Mouse (Mus musculus) layer of hippocampus, adult 2 months (tissue): ENCODE data around the gene Gigyf1. TPM values are rescaled to one million over a fixed set of nuclear protein-coding genes. Genes with fewer than 3 reads are reported as not detected.
A peak's percentile ranks its signal among the peaks of the same experiment; 100 is the strongest.

Source experiments
- DNase-seq, 2 experiments: peaks; one replicate each; pipeline ENCODE4 v3.0.0; 2022; ENCODE audit warnings: low spot score in 2 of 2
- H3K27ac ChIP-seq: fragments of 200-600 bp; 2 replicates; pipeline ENCODE4 v1.8.1; 2022
- H3K4me3 ChIP-seq: fragments of 200-600 bp; 2 replicates; pipeline ENCODE4 v1.8.1; 2022; ENCODE audit warnings: mild to moderate bottlenecking
- CTCF ChIP-seq: fragments of 200-600 bp; conservative IDR thresholded peaks from 2 replicates; pipeline ENCODE4 v1.8.1; 2022; ENCODE audit warnings: antibody characterized with exemption, mild to moderate bottlenecking, moderate library complexity
- microRNA-seq, 2 experiments: library from miRNA; unstranded; fragments of <30 nt; microRNA quantifications; one replicate each; pipeline ENCODE4 v1.2.0; 2021
- total RNA-seq, 2 experiments: library from RNA; stranded (reverse); gene quantifications; 2 replicates each; pipeline ENCODE4 v1.2.3; 2021

Gene Gigyf1
- total RNA-seq, 2 experiments from 2014 or later, result 61.9 to 63.5 TPM

- no peak for TF ChIP-seq CTCF
- no peak for DNase-seq
- H3K27ac ChIP-seq, result peak overlapping the region; percentile 91
- H3K4me3 ChIP-seq, result peak overlapping the region; percentile 84
Measured at GRCm38 (mm10) chr5:137553000-137553399, 34.7 kb downstream of the Gigyf1 start.

GRCm38 (mm10) chr5:137553411-137553837 lies 35.1 kb downstream of the Gigyf1 start, which contains the start of gene Actl6b:
TSS of gene Actl6b (plus strand) at chr5:137553517.
- no peak for TF ChIP-seq CTCF
- Histone ChIP-seq H3K4me3 (peak within 1 kb of the TSS; percentile 84), H3K27ac (peak within 1 kb of the TSS; percentile 91)
- peak; percentile 92 to 93 for DNase-seq

- peak overlapping the region; percentile 84 for H3K4me3 ChIP-seq
- no peak for TF ChIP-seq CTCF
- DNase-seq, result no peak
- peak overlapping the region; percentile 91 for H3K27ac ChIP-seq
Measured at GRCm38 (mm10) chr5:137553898-137554297, 35.5 kb downstream of the Gigyf1 start.

- no peak overlapping the region for H3K4me3 ChIP-seq
- no peak for TF ChIP-seq CTCF
- peak overlapping the region; percentile 18; the same call in 1 of the 2 replicates for H3K27ac ChIP-seq
- no peak for DNase-seq
Measured at GRCm38 (mm10) chr5:137561556-137561955, 43.2 kb downstream of the Gigyf1 start.

- Histone ChIP-seq H3K4me3 (no peak overlapping the region), H3K27ac (peak overlapping the region; percentile 67)
- TF ChIP-seq CTCF, result no peak
- peak in 1 of 2 experiments; percentile 61 for DNase-seq
Measured at GRCm38 (mm10) chr5:137562965-137563364, 44.6 kb downstream of the Gigyf1 start.

GRCm38 (mm10) chr5:137565744-137566143 lies 47.4 kb downstream of the Gigyf1 start:
- H3K27ac ChIP-seq, result no peak overlapping the region
- H3K4me3 ChIP-seq, result no peak overlapping the region
- TF ChIP-seq CTCF, result no peak
- DNase-seq, result no peak

- Histone ChIP-seq H3K4me3 (no peak overlapping the region), H3K27ac (no peak overlapping the region)
- no peak for TF ChIP-seq CTCF
Measured at GRCm38 (mm10) chr5:137566416-137566815, 48.1 kb downstream of the Gigyf1 start.

GRCm38 (mm10) chr5:137568223-137568798 lies 50.0 kb downstream of the Gigyf1 start:
- TF ChIP-seq CTCF, result no peak
- DNase-seq, result no peak
- Histone ChIP-seq H3K27ac (no peak overlapping the region), H3K4me3 (no peak overlapping the region)

More at GRCm38 (mm10) chr5:137566416-137566815, 48.1 kb downstream of the Gigyf1 start:
- DNase-seq, result no peak

- no peak overlapping the region for H3K4me3 ChIP-seq
Measured at GRCm38 (mm10) chr5:137569031-137569430, 50.7 kb downstream of the Gigyf1 start.

GRCm38 (mm10) chr5:137569665-137570064 lies 51.3 kb downstream of the Gigyf1 start, which contains the start of gene Tfr2:
TSS of gene Tfr2 (plus strand) at chr5:137569840.
- TF ChIP-seq CTCF, result no peak
- no peak for DNase-seq
- Histone ChIP-seq H3K4me3 (no peak within 1 kb of the TSS), H3K27ac (no peak within 1 kb of the TSS)

More at GRCm38 (mm10) chr5:137569031-137569430, 50.7 kb downstream of the Gigyf1 start:
- no peak for TF ChIP-seq CTCF
- no peak for DNase-seq
- no peak overlapping the region for H3K27ac ChIP-seq

GRCm38 (mm10) chr5:137570181-137570580 lies 51.8 kb downstream of the Gigyf1 start:
- no peak overlapping the region for H3K4me3 ChIP-seq
- H3K27ac ChIP-seq, result no peak overlapping the region
- no peak for DNase-seq
- TF ChIP-seq CTCF, result no peak

- no peak for TF ChIP-seq CTCF
- Histone ChIP-seq H3K4me3 (no peak overlapping the region), H3K27ac (no peak overlapping the region)
- DNase-seq, result no peak
Measured at GRCm38 (mm10) chr5:137570691-137571586, 52.6 kb downstream of the Gigyf1 start.

- Histone ChIP-seq H3K4me3 (peak overlapping the region; percentile 52), H3K27ac (peak overlapping the region; percentile 67)
- peak; percentile 49 to 57 for DNase-seq
- peak; percentile 67 for TF ChIP-seq CTCF
Measured at GRCm38 (mm10) chr5:137574470-137574901, 56.1 kb downstream of the Gigyf1 start.

Small RNA genes within 50 kb of the gene (microRNA-seq; reads per million reads assigned to microRNA genes)
- 0.92 to 0.96 reads per million in 2 experiments for gene Mir6418

Other genes starting within 250 kb of the Gigyf1 start
- gene Ache, start 231.0 kb upstream of the Gigyf1 start, total RNA-seq, result 10 to 100 TPM; 58.5 to 62.3 TPM
- gene Ufsp1, start 223.9 kb upstream of the Gigyf1 start, total RNA-seq, result 10 to 100 TPM; 12.4 to 13.8 TPM
- gene Srrt, start 210.9 kb upstream of the Gigyf1 start, total RNA-seq, result 100 to 1,000 TPM; 223 to 232 TPM
- gene Trip6, start 204.1 kb upstream of the Gigyf1 start, total RNA-seq, result 1 to 10 TPM; 4.8 to 7.3 TPM
- gene Slc12a9, start 185.0 kb upstream of the Gigyf1 start, total RNA-seq, result 10 to 100 TPM; 27.9 to 28.4 TPM
- 1 to 10 TPM; 5.6 to 5.7 TPM for gene Ephb4, start 168.4 kb upstream of the Gigyf1 start, total RNA-seq
- under 1 TPM; 0.36 to 0.49 TPM for gene Zan, start 41.5 kb upstream of the Gigyf1 start, total RNA-seq
- gene Pop7, start 16.0 kb upstream of the Gigyf1 start, total RNA-seq, result 10 to 100 TPM; 33.8 to 35.1 TPM
- not detected for gene Epo, start 14.7 kb downstream of the Gigyf1 start, total RNA-seq
- gene Gnb2, start 15.0 kb downstream of the Gigyf1 start, total RNA-seq, result 100 to 1,000 TPM; 600 to 607 TPM
- 100 to 1,000 TPM; 138 to 142 TPM for gene Actl6b, start 35.0 kb downstream of the Gigyf1 start, total RNA-seq
- gene Tfr2, start 51.3 kb downstream of the Gigyf1 start, total RNA-seq, result 10 to 100 TPM; 16.7 to 20.2 TPM
- gene Mospd3, start 82.5 kb downstream of the Gigyf1 start, total RNA-seq, result 10 to 100 TPM; 26.2 to 29.3 TPM
- 1 to 10 TPM; 6.1 to 8.4 TPM for gene Pcolce, start 95.2 kb downstream of the Gigyf1 start, total RNA-seq
- gene Fbxo24, start 110.5 kb downstream of the Gigyf1 start, total RNA-seq, result under 1 TPM in 1 of 2 experiments, not detected in 1; 0.56 TPM
- gene Lrch4, start 110.6 kb downstream of the Gigyf1 start, total RNA-seq, result 10 to 100 TPM; 25.4 to 28.1 TPM
- 10 to 100 TPM; 15.5 to 19.7 TPM for gene Gm20605, start 110.6 kb downstream of the Gigyf1 start, total RNA-seq
- 10 to 100 TPM in 1 of 2 experiments, 1 to 10 TPM in 1; 8.4 to 16.4 TPM for gene Sap25, start 122.8 kb downstream of the Gigyf1 start, total RNA-seq
- under 1 TPM in 1 of 2 experiments, not detected in 1; 0.15 TPM for gene Irs3, start 127.2 kb downstream of the Gigyf1 start, total RNA-seq
- gene Agfg2, start 166.2 kb downstream of the Gigyf1 start, total RNA-seq, result 10 to 100 TPM; 64.1 to 67.3 TPM
- gene Nyap1, start 223.1 kb downstream of the Gigyf1 start, total RNA-seq, result 10 to 100 TPM; 70.4 to 72.5 TPM
- 100 to 1,000 TPM; 160 to 174 TPM for gene Tsc22d4, start 227.2 kb downstream of the Gigyf1 start, total RNA-seq